Mouse (Mus musculus): ENCODE measurements around the gene Toe1. TPM values are rescaled to one million over a fixed set of nuclear protein-coding genes. Genes with fewer than 3 reads are reported as not detected.

Gene Toe1
- polyA plus RNA-seq, 1 experiment from 2014 or later = 34.5 TPM

GRCm38 (mm10) chr4:116811012-116811411 lies 3.6 kb upstream of the Toe1 start:
- no peak for ATAC-seq

DNA sequence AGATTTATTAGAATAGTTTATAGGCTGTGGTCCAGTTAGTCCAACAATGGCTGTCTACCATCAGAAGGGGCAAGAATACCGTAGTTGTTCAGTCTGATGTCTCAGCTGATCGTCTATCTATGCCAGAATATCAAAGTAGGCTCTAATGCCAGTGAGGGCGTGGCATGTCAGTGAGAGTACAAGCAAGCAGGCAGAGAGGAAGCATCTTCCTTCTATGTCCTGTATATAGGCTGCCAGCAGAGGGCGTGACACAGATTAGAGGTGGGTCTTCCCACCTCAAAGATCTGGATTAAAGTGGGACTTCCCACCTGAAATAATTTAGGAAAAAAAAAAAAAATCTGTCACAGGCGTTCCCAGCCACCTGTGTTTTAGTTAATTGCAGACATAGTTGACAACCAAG lies 7.5 kb downstream of the Toe1 start:
- ATAC-seq = no peak
- 36% methylated on average over 5 of the region's 5 CpGs for WGBS
- Histone ChIP-seq H3K4me3 (ENCODE audit: low read depth, low read length) (no peak overlapping the region), H3K36me3 (ENCODE audit: control insufficient read depth, insufficient read depth, low read length) (peaks cover 19% of the 10 kb centered on the region), H3K27ac (ENCODE audit: low read length) (no peak overlapping the region), H3K4me2 (ENCODE audit: low read length) (no peak overlapping the region), H3K4me1 (ENCODE audit: control insufficient read depth, insufficient read depth, low read length) (no peaks in the 10 kb centered on the region), H3K9ac (ENCODE audit: low read depth, low read length) (no peak overlapping the region), H3K9me3 (replicated peaks; ENCODE audit: control insufficient read depth, low read length, poor library complexity, severe bottlenecking) (no peaks in the 10 kb centered on the region), H3K27me3 (ENCODE audit: control insufficient read depth, insufficient read depth, low read depth, low read length) (no peaks in the 10 kb centered on the region)

More at GRCm38 (mm10) chr4:116811012-116811411, 3.6 kb upstream of the Toe1 start:
- Histone ChIP-seq H3K4me3 (ENCODE audit: low read depth, low read length) (no peak overlapping the region), H3K4me1 (ENCODE audit: control insufficient read depth, insufficient read depth, low read length) (peaks cover 12% of the 10 kb centered on the region), H3K9me3 (replicated peaks; ENCODE audit: control insufficient read depth, low read length, poor library complexity, severe bottlenecking) (no peaks in the 10 kb centered on the region), H3K27me3 (ENCODE audit: control insufficient read depth, insufficient read depth, low read depth, low read length) (no peaks in the 10 kb centered on the region), H3K4me2 (ENCODE audit: low read length) (no peak overlapping the region), H3K9ac (ENCODE audit: low read depth, low read length) (no peak overlapping the region), H3K36me3 (ENCODE audit: control insufficient read depth, insufficient read depth, low read length) (no peaks in the 10 kb centered on the region), H3K27ac (ENCODE audit: low read length) (no peak overlapping the region)
- WGBS = 83% methylated on average over 3 of the region's 3 CpGs

DNA sequence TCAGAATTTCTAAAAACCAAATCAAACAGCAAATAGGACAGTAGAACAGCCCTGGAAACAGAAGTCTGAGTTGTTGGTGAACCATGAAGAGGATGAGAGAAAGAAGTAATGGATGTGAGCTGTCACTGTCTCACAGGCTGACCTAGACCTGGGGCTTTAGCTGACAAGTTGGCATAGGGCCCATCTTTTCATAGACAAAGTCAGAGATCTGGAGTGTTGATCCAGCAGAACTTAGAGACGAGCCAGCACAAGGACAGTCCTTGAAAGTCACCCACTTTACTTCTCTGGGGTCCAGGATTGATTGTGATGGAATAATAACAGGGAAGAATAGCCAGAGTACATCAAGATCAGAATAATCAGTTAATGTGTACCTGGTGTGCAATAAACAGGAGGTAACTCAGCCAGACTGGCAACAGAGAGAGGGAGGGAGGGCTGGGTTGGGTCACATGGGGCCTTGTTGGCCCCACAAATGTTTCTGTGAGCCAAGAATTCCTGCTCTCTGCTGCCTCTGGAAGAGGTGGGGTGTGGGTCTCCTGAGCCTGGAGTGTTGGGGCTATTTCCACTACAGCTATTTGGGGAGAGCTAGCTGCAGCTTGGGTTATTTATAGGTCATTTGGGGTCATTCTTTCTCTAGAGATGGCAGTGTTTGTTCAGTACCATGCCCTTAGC lies 10.9 kb downstream of the Toe1 start:
- Histone ChIP-seq H3K36me3 (ENCODE audit: control insufficient read depth, insufficient read depth, low read length) (no peaks in the 10 kb centered on the region; the same call in 1 of the 2 replicates), H3K27me3 (ENCODE audit: control insufficient read depth, insufficient read depth, low read depth, low read length) (no peaks in the 10 kb centered on the region), H3K27ac (ENCODE audit: low read length) (no peak overlapping the region), H3K4me2 (ENCODE audit: low read length) (no peak overlapping the region), H3K4me1 (ENCODE audit: control insufficient read depth, insufficient read depth, low read length) (no peaks in the 10 kb centered on the region), H3K9ac (ENCODE audit: low read depth, low read length) (no peak overlapping the region), H3K4me3 (ENCODE audit: low read depth, low read length) (no peak overlapping the region), H3K9me3 (replicated peaks; ENCODE audit: control insufficient read depth, low read length, poor library complexity, severe bottlenecking) (no peaks in the 10 kb centered on the region)
- 77% methylated on average over 1 of the region's 1 CpGs for WGBS
- no peak for ATAC-seq

DNA sequence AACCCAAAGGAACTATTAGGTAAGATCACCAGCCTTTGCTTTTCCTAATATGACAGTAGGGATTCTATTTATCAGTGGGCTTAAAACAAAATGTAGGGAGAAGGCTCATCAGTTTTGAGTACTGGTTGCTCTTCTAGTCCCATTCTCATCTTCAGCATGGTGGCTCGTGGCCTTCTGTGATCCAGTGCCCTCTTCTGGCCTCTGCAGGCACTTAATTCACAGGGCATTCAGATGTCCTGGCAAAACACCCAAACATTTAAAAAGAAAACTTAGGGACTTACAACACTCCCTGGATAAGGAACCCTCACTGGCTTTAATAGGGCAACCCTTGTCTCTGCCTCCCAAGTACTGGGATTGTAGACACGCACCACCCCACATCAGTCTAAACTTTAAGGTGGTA lies 13.2 kb downstream of the Toe1 start:
- no peak overlapping the region for H3K27ac ChIP-seq (ENCODE audit: low read length)
- no peak overlapping the region for H3K4me2 ChIP-seq (ENCODE audit: low read length)
- no peak overlapping the region for H3K9ac ChIP-seq (ENCODE audit: low read depth, low read length)
- no peak for ATAC-seq
- no peak overlapping the region for H3K4me3 ChIP-seq (ENCODE audit: low read depth, low read length)
- H3K4me1 ChIP-seq (ENCODE audit: control insufficient read depth, insufficient read depth, low read length) = no peaks in the 10 kb centered on the region
- WGBS = 71% methylated on average over 2 of the region's 2 CpGs
- no peaks in the 10 kb centered on the region for H3K27me3 ChIP-seq (ENCODE audit: control insufficient read depth, insufficient read depth, low read depth, low read length)
- no peaks in the 10 kb centered on the region for H3K36me3 ChIP-seq (ENCODE audit: control insufficient read depth, insufficient read depth, low read length)
- no peaks in the 10 kb centered on the region for H3K9me3 ChIP-seq (replicated peaks; ENCODE audit: control insufficient read depth, low read length, poor library complexity, severe bottlenecking)

GRCm38 (mm10) chr4:116792453-116792852 lies 15.0 kb downstream of the Toe1 start:
- Histone ChIP-seq H3K4me2 (ENCODE audit: low read length) (no peak overlapping the region), H3K9me3 (replicated peaks; ENCODE audit: control insufficient read depth, low read length, poor library complexity, severe bottlenecking) (no peaks in the 10 kb centered on the region), H3K27ac (ENCODE audit: low read length) (no peak overlapping the region), H3K4me3 (ENCODE audit: low read depth, low read length) (no peak overlapping the region), H3K36me3 (ENCODE audit: control insufficient read depth, insufficient read depth, low read length) (no peaks in the 10 kb centered on the region), H3K27me3 (ENCODE audit: control insufficient read depth, insufficient read depth, low read depth, low read length) (no peaks in the 10 kb centered on the region), H3K4me1 (ENCODE audit: control insufficient read depth, insufficient read depth, low read length) (0 out of 2 replicates have a peak, but pooled peaks cover 2% of the 10 kb centered on the region), H3K9ac (ENCODE audit: low read depth, low read length) (no peak overlapping the region)
- no peak for ATAC-seq
- 88% methylated on average over 8 of the region's 8 CpGs for WGBS

DNA sequence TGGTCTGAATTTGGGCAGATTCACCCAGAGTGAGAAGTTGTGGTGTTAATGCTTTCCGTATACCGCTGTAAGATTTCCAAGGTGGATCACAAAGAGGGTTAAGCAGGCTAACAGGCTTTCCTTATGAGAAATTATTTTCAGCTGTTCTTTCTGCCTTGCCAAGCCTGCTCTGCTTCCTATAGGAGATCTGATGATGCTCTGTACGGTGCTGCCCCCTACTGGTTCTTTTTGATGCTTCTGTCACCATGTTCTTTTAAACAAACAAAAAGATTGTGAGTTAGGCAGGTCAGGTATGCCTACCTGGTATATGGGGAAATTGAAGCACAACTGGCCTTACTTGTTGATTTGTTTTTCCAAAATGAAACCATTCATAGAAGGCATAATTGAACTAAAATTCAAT lies 18.5 kb downstream of the Toe1 start:
- WGBS = 10% methylated on average over 3 of the region's 3 CpGs
- H3K9ac ChIP-seq (ENCODE audit: low read depth, low read length) = 0 out of 2 replicates have a peak overlapping the region, but pooled peaks have one; percentile 38
- 0 out of 2 replicates have a peak, but pooled peaks cover 2% of the 10 kb centered on the region for H3K4me1 ChIP-seq (ENCODE audit: control insufficient read depth, insufficient read depth, low read length)
- no peak overlapping the region for H3K27ac ChIP-seq (ENCODE audit: low read length)
- H3K4me3 ChIP-seq (ENCODE audit: low read depth, low read length) = no peak overlapping the region
- peak; percentile 73 for ATAC-seq
- no peaks in the 10 kb centered on the region for H3K36me3 ChIP-seq (ENCODE audit: control insufficient read depth, insufficient read depth, low read length)
- H3K9me3 ChIP-seq (replicated peaks; ENCODE audit: control insufficient read depth, low read length, poor library complexity, severe bottlenecking) = no peaks in the 10 kb centered on the region
- H3K4me2 ChIP-seq (ENCODE audit: low read length) = no peak overlapping the region
- H3K27me3 ChIP-seq (ENCODE audit: control insufficient read depth, insufficient read depth, low read depth, low read length) = no peaks in the 10 kb centered on the region

- Histone ChIP-seq H3K36me3 (ENCODE audit: control insufficient read depth, insufficient read depth, low read length) (no peaks in the 10 kb centered on the region), H3K4me1 (ENCODE audit: control insufficient read depth, insufficient read depth, low read length) (0 out of 2 replicates have a peak, but pooled peaks cover 2% of the 10 kb centered on the region), H3K4me3 (ENCODE audit: low read depth, low read length) (no peak overlapping the region), H3K4me2 (ENCODE audit: low read length) (no peak overlapping the region), H3K9ac (ENCODE audit: low read depth, low read length) (no peak overlapping the region), H3K27me3 (ENCODE audit: control insufficient read depth, insufficient read depth, low read depth, low read length) (no peaks in the 10 kb centered on the region), H3K9me3 (replicated peaks; ENCODE audit: control insufficient read depth, low read length, poor library complexity, severe bottlenecking) (no peaks in the 10 kb centered on the region), H3K27ac (ENCODE audit: low read length) (no peak overlapping the region)
- no peak for ATAC-seq
- 39% methylated on average over 7 of the region's 7 CpGs for WGBS
These were observed 19.3 kb downstream of the Toe1 start for GRCm38 (mm10) chr4:116787985-116788760.

- Histone ChIP-seq H3K27me3 (ENCODE audit: control insufficient read depth, insufficient read depth, low read depth, low read length) (no peaks in the 10 kb centered on the region), H3K4me2 (ENCODE audit: low read length) (no peak overlapping the region), H3K9ac (ENCODE audit: low read depth, low read length) (no peak overlapping the region), H3K9me3 (replicated peaks; ENCODE audit: control insufficient read depth, low read length, poor library complexity, severe bottlenecking) (no peaks in the 10 kb centered on the region), H3K36me3 (ENCODE audit: control insufficient read depth, insufficient read depth, low read length) (no peaks in the 10 kb centered on the region), H3K27ac (ENCODE audit: low read length) (no peak overlapping the region), H3K4me1 (ENCODE audit: control insufficient read depth, insufficient read depth, low read length) (peaks cover 8% of the 10 kb centered on the region; the same call in 1 of the 2 replicates), H3K4me3 (ENCODE audit: low read depth, low read length) (no peak overlapping the region)
- WGBS = 100% methylated on average over 1 of the region's 1 CpGs
- ATAC-seq = no peak
These were observed 20.9 kb downstream of the Toe1 start for GRCm38 (mm10) chr4:116786587-116786986.

- no peak for ATAC-seq
- Histone ChIP-seq H3K9ac (ENCODE audit: low read depth, low read length) (no peak overlapping the region), H3K4me3 (ENCODE audit: low read depth, low read length) (no peak overlapping the region), H3K4me1 (ENCODE audit: control insufficient read depth, insufficient read depth, low read length) (peaks cover 5% of the 10 kb centered on the region; the same call in 1 of the 2 replicates), H3K4me2 (ENCODE audit: low read length) (no peak overlapping the region), H3K9me3 (replicated peaks; ENCODE audit: control insufficient read depth, low read length, poor library complexity, severe bottlenecking) (no peaks in the 10 kb centered on the region), H3K36me3 (ENCODE audit: control insufficient read depth, insufficient read depth, low read length) (no peaks in the 10 kb centered on the region), H3K27ac (ENCODE audit: low read length) (no peak overlapping the region), H3K27me3 (ENCODE audit: control insufficient read depth, insufficient read depth, low read depth, low read length) (no peaks in the 10 kb centered on the region)
- WGBS = 3% methylated on average over 8 of the region's 8 CpGs
These were observed 25.3 kb downstream of the Toe1 start for GRCm38 (mm10) chr4:116782171-116782570.
